Mouse (Mus musculus): ENCODE data around the gene Gm28230. TPM values are rescaled to one million over a fixed set of nuclear protein-coding genes. Genes with fewer than 3 reads are reported as not detected.
A peak's percentile ranks its signal among the peaks of the same experiment; 100 is the strongest.

Gene Gm28230
- polyA plus RNA-seq, 2 experiments: 0.18 to 5.0 TPM

- no peaks in the 10 kb centered on the region for H3K9me3 ChIP-seq (ENCODE audit: control insufficient read depth, low read length)
- peak overlapping the region; percentile 88 for H3K27ac ChIP-seq (replicated peaks; ENCODE audit: low read depth, low read length)
- peak overlapping the region; percentile 91 for H3K9ac ChIP-seq (ENCODE audit: low read depth, low read length, severe bottlenecking)
- peaks cover 20% of the 10 kb centered on the region for H3K4me1 ChIP-seq (ENCODE audit: control insufficient read depth, insufficient read depth, low read length)
- peaks cover 27% of the 10 kb centered on the region for H3K27me3 ChIP-seq (ENCODE audit: control insufficient read depth, insufficient read depth, low read length)
- 9% methylated on average over 12 of the region's 12 CpGs for WGBS
- peak overlapping the region; percentile 96 for H3K4me2 ChIP-seq (replicated peaks; ENCODE audit: low read depth, low read length, severe bottlenecking)
- TF ChIP-seq POLR2A (IDR thresholded peaks at IDR 0.05; ENCODE audit: borderline replicate concordance, extremely low read depth, insufficient read depth, insufficient read length): no peak
- DNase-seq (ENCODE audit: low spot score) (no peak), ATAC-seq (ENCODE audit: low FRiP score, low read depth) (no peak)
- peak overlapping the region; percentile 74 for H3K4me3 ChIP-seq (replicated peaks; ENCODE audit: low read length)
- H3K36me3 ChIP-seq (ENCODE audit: control insufficient read depth, insufficient read depth, low read length): peaks cover 32% of the 10 kb centered on the region
These were observed 37.5 kb upstream of the Gm28230 start for GRCm38 (mm10) chr2:74688795-74689573.

- peak overlapping the region; percentile 74 for H3K4me3 ChIP-seq (replicated peaks; ENCODE audit: low read length)
These were observed 36.8 kb upstream of the Gm28230 start for GRCm38 (mm10) chr2:74689574-74690337.

GRCm38 (mm10) chr2:74690338-74690716 is 36.2 kb upstream of the Gm28230 start:
- Histone ChIP-seq H3K4me1 (ENCODE audit: control insufficient read depth, insufficient read depth, low read length) (peaks cover 21% of the 10 kb centered on the region), H3K4me2 (replicated peaks; ENCODE audit: low read depth, low read length, severe bottlenecking) (peak overlapping the region; percentile 96), H3K9me3 (ENCODE audit: control insufficient read depth, low read length) (no peaks in the 10 kb centered on the region), H3K27me3 (ENCODE audit: control insufficient read depth, insufficient read depth, low read length) (peaks cover 29% of the 10 kb centered on the region), H3K36me3 (ENCODE audit: control insufficient read depth, insufficient read depth, low read length) (peaks cover 29% of the 10 kb centered on the region), H3K27ac (replicated peaks; ENCODE audit: low read depth, low read length) (peak overlapping the region; percentile 88), H3K9ac (ENCODE audit: low read depth, low read length, severe bottlenecking) (peak overlapping the region; percentile 91), H3K4me3 (replicated peaks; ENCODE audit: low read length) (peak overlapping the region; percentile 74)
- 9% methylated on average over 8 of the region's 8 CpGs for WGBS
- ATAC-seq (ENCODE audit: low FRiP score, low read depth): no peak
- TF ChIP-seq POLR2A (IDR thresholded peaks at IDR 0.05; ENCODE audit: borderline replicate concordance, extremely low read depth, insufficient read depth, insufficient read length): no peak
- no peak for DNase-seq (ENCODE audit: low spot score)

More at GRCm38 (mm10) chr2:74689574-74690337, 36.8 kb upstream of the Gm28230 start:
- WGBS: 3% methylated on average over 24 of the region's 24 CpGs
- H3K36me3 ChIP-seq (ENCODE audit: control insufficient read depth, insufficient read depth, low read length): peaks cover 27% of the 10 kb centered on the region
- H3K27ac ChIP-seq (replicated peaks; ENCODE audit: low read depth, low read length): peak overlapping the region; percentile 88
- no peak for TF ChIP-seq POLR2A (IDR thresholded peaks at IDR 0.05; ENCODE audit: borderline replicate concordance, extremely low read depth, insufficient read depth, insufficient read length)
- peak overlapping the region; percentile 91 for H3K9ac ChIP-seq (ENCODE audit: low read depth, low read length, severe bottlenecking)
- peaks cover 20% of the 10 kb centered on the region for H3K4me1 ChIP-seq (ENCODE audit: control insufficient read depth, insufficient read depth, low read length)
- peaks cover 28% of the 10 kb centered on the region for H3K27me3 ChIP-seq (ENCODE audit: control insufficient read depth, insufficient read depth, low read length)
- H3K9me3 ChIP-seq (ENCODE audit: control insufficient read depth, low read length): no peaks in the 10 kb centered on the region
- H3K4me2 ChIP-seq (replicated peaks; ENCODE audit: low read depth, low read length, severe bottlenecking): peak overlapping the region; percentile 96
- ATAC-seq (ENCODE audit: low FRiP score, low read depth) (no peak), DNase-seq (ENCODE audit: low spot score) (no peak)

- H3K4me2 ChIP-seq (replicated peaks; ENCODE audit: low read depth, low read length, severe bottlenecking): peak within 1 kb of the TSS; percentile 96
- WGBS: under 1% methylated on average over 55 of the region's 56 CpGs
- H3K27me3 ChIP-seq (ENCODE audit: control insufficient read depth, insufficient read depth, low read length): peaks cover 37% of the 10 kb centered on the region
- peaks cover 29% of the 10 kb centered on the region for H3K4me1 ChIP-seq (ENCODE audit: control insufficient read depth, insufficient read depth, low read length)
- H3K4me3 ChIP-seq (replicated peaks; ENCODE audit: low read length): peak within 1 kb of the TSS; percentile 74
- peak within 1 kb of the TSS; percentile 88 for H3K27ac ChIP-seq (replicated peaks; ENCODE audit: low read depth, low read length)
- DNase-seq (ENCODE audit: low spot score): peak; percentile 79
- H3K36me3 ChIP-seq (ENCODE audit: control insufficient read depth, insufficient read depth, low read length): peaks cover 32% of the 10 kb centered on the region
- ATAC-seq (ENCODE audit: low FRiP score, low read depth): peak; percentile 86
- H3K9me3 ChIP-seq (ENCODE audit: control insufficient read depth, low read length): no peaks in the 10 kb centered on the region
- no peak for TF ChIP-seq POLR2A (IDR thresholded peaks at IDR 0.05; ENCODE audit: borderline replicate concordance, extremely low read depth, insufficient read depth, insufficient read length)
- H3K9ac ChIP-seq (ENCODE audit: low read depth, low read length, severe bottlenecking): peak within 1 kb of the TSS; percentile 91
These were observed 35.2 kb upstream of the Gm28230 start, which contains the start of gene Hoxd10 for GRCm38 (mm10) chr2:74691022-74691951. Gene Hoxd10, plus strand, starts transcription at chr2:74691924.

Measured in limb, embryonic 14.5 days (tissue).